Mouse (Mus musculus) liver, embryonic 11.5 days (tissue): ENCODE measurements at regions not wholly inside any gene's neighbourhood (a gene's known extent, or its start where the extent isn't known, plus 50 kb on each side); places are given as distances from the start of the nearest gene placed in this dataset.

Source experiments
- ATAC-seq: fragments of 200-750 bp; cut with Nextera tagmentation; replicated peaks from 2 replicates; pipeline ENCODE4 v1.8.0; 2017; ENCODE audit warnings: moderate number of reproducible peaks, mild to moderate bottlenecking, moderate TSS enrichment, moderate library complexity; ENCODE audit not compliant: low FRiP score
- DNase-seq: peaks from one replicate; pipeline ENCODE4 v3.0.0-alpha.2; 2017; ENCODE audit warnings: low spot score
- H3K27ac ChIP-seq: fragments of 300-500 bp; sonication (generic); 2 replicates; pipeline ENCODE4 v1.5.1; 2014; ENCODE audit warnings: mild to moderate bottlenecking, low read depth, low read length, control low read depth
- H3K27me3 ChIP-seq: fragments of 300-500 bp; sonication (generic); replicated peaks from 2 replicates; pipeline ENCODE4 v1.6.1; 2014; ENCODE audit warnings: low read length, mixed read lengths; ENCODE audit not compliant: control insufficient read depth, insufficient read depth
- H3K36me3 ChIP-seq: fragments of 300-500 bp; sonication (generic); 2 replicates; pipeline ENCODE4 v1.6.1; 2014; ENCODE audit warnings: mild to moderate bottlenecking, low read length, moderate library complexity, mixed read lengths; ENCODE audit not compliant: control insufficient read depth, insufficient read depth
- H3K4me1 ChIP-seq: fragments of 300-500 bp; sonication (generic); replicated peaks from 2 replicates; pipeline ENCODE4 v1.6.1; 2014; ENCODE audit warnings: low read length, mixed read lengths; ENCODE audit not compliant: control insufficient read depth, insufficient read depth
- H3K4me2 ChIP-seq: fragments of 300-500 bp; sonication (generic); 2 replicates; pipeline ENCODE4 v1.6.1; 2014; ENCODE audit warnings: mild to moderate bottlenecking, control low read depth, moderate library complexity
- H3K4me3 ChIP-seq: fragments of 300-500 bp; sonication (generic); 2 replicates; pipeline ENCODE4 v1.5.1; 2014; ENCODE audit warnings: low read depth, low read length, control low read depth
- H3K9ac ChIP-seq: fragments of 300-500 bp; sonication (generic); 2 replicates; pipeline ENCODE4 v1.6.1; 2014; ENCODE audit warnings: low read depth, low read length, control low read depth
- H3K9me3 ChIP-seq: fragments of 300-500 bp; sonication (generic); 2 replicates; pipeline ENCODE4 v1.6.1; 2016; ENCODE audit warnings: low read length, inconsistent platforms, mixed read lengths; ENCODE audit not compliant: control insufficient read depth
- WGBS: fragments of 180-500 bp; shearing (Covaris S2); extraction: QIAGEN DNeasy Blood & Tissue Kit; methylation state at CpG from one replicate; pipeline ENCODE4 v1.1.7; 2014; 5-methylcytosine and 5-hydroxymethylcytosine counted together

DNA sequence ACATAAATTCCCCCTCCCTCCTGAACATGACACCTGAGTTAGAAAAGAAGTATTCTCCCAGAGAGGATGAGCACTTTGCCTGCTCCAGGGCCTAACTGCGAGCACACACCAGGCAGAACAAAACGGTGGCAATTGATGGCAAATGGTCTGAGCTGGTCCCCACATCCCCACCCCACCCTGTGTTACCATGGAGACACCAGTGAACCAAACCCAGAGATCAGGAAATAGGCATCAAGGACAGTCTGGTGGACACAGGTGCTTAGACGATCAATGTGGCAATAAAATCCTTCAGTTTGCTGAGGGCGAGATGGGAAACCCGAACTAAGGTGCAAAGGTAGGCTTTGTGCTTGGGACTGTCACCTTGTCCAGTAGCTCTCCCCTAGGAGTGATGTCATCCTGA is 74.0 kb downstream of the Sox9 start:
- WGBS: 82% methylated on average over 5 of the region's 5 CpGs
- DNase-seq (no peak), ATAC-seq (no peak)
- Histone ChIP-seq H3K27ac (no peak overlapping the region), H3K27me3 (no peaks in the 10 kb centered on the region), H3K9ac (no peak overlapping the region), H3K4me3 (no peak overlapping the region), H3K4me2 (no peak overlapping the region), H3K36me3 (no peaks in the 10 kb centered on the region), H3K4me1 (no peaks in the 10 kb centered on the region), H3K9me3 (no peaks in the 10 kb centered on the region)

DNA sequence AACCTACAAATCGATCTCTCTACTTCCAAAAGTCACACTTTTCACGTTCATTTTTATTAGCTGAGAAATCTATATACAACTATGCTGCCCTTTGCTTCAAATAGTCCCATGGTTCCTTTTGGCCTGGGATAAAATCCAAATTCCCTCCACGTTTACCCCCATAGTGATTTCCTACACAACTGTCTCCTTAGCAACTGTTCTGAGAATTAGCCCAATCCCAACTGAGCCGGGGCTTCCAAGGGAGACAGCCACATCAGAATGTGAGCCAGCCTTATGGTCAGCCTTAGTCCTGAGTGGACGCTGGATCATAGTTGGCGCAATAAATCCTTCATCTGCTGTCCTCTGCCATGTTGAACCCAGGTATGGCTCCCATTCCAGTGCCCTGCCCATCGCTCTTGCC is 77.3 kb downstream of the Sox9 start:
- WGBS: 84% methylated on average over 7 of the region's 7 CpGs
- Histone ChIP-seq H3K27ac (no peak overlapping the region), H3K4me1 (no peaks in the 10 kb centered on the region), H3K27me3 (no peaks in the 10 kb centered on the region), H3K9me3 (no peaks in the 10 kb centered on the region), H3K9ac (no peak overlapping the region), H3K4me2 (no peak overlapping the region), H3K4me3 (no peak overlapping the region), H3K36me3 (no peaks in the 10 kb centered on the region)
- DNase-seq (no peak), ATAC-seq (no peak)

DNA sequence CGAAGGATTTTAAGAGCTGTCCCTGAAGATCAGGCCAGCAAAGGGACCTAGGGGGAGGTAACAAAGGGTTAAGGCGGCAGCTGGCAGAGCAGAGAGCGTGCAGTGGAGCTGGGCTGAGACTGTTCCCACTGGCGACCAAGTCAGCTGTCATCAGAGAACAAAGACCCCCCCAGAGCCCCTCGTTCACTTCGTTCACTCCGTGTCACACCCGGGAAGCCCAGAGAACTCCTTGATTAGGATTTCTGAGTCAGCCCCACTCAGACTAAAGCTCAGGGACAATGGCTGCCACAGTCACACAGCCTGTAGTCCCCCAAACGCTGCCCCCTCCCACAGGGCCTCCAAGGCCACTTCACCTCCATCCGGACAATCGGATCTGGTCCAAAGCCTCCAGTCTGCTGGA is 78.8 kb downstream of the Sox9 start:
- DNase-seq (no peak), ATAC-seq (no peak)
- Histone ChIP-seq H3K4me3 (no peak overlapping the region), H3K9me3 (no peaks in the 10 kb centered on the region), H3K4me1 (no peaks in the 10 kb centered on the region), H3K27ac (no peak overlapping the region), H3K27me3 (no peaks in the 10 kb centered on the region), H3K4me2 (no peak overlapping the region), H3K36me3 (no peaks in the 10 kb centered on the region), H3K9ac (no peak overlapping the region)
- WGBS: 50% methylated on average over 11 of the region's 11 CpGs

DNA sequence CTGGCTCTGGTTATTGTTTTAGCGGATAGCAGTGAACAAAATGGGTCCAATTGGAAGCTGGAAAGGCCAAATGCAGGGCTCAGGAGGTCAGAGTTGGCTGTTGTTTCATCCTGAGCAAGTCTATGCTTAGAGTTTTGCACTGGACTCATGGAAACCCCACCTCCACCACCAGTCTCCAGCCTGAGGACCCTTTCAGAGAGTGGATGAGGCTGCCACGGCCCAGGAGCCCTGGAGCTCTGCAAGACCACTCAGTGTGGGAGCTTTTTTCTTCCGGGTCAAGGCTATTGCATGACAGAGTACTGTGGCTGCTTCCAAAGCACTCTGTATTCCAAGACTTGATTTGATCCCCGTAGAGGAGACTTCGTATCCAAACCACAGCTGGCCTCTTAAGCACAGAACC is 79.2 kb downstream of the Sox9 start:
- no peak overlapping the region for H3K27ac ChIP-seq
- H3K9ac ChIP-seq: no peak overlapping the region
- H3K27me3 ChIP-seq: no peaks in the 10 kb centered on the region
- ATAC-seq: no peak
- H3K4me2 ChIP-seq: no peak overlapping the region
- no peaks in the 10 kb centered on the region for H3K9me3 ChIP-seq
- H3K4me3 ChIP-seq: no peak overlapping the region
- no peaks in the 10 kb centered on the region for H3K36me3 ChIP-seq
- no peak for DNase-seq
- H3K4me1 ChIP-seq: no peaks in the 10 kb centered on the region
- WGBS: 81% methylated on average over 5 of the region's 5 CpGs

DNA sequence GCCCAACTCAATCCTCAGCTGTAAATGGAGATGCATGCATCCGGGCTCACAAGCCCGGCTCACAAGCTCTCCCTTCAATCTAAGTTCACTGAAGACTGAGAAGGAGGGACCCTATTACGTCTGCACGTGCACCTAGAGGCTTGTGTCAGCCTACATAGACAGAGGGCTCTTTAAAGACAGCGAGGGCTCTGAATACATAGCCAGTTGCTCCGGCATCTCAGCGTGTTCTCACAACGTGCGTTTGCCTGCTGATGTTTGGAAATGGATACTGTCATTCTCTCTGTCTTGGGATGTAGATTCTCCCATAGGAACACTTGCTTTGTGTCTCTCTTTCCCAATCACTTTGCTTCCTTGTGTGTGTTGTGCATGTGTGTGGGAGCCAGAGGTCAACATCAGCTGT is 83.8 kb downstream of the Sox9 start:
- H3K27me3 ChIP-seq: peaks cover 6% of the 10 kb centered on the region
- ATAC-seq: no peak
- no peak overlapping the region for H3K4me2 ChIP-seq
- H3K9me3 ChIP-seq: no peaks in the 10 kb centered on the region
- H3K36me3 ChIP-seq: no peaks in the 10 kb centered on the region
- DNase-seq: no peak
- H3K27ac ChIP-seq: no peak overlapping the region
- no peaks in the 10 kb centered on the region for H3K4me1 ChIP-seq
- no peak overlapping the region for H3K9ac ChIP-seq
- WGBS: 78% methylated on average over 9 of the region's 9 CpGs
- H3K4me3 ChIP-seq: no peak overlapping the region

DNA sequence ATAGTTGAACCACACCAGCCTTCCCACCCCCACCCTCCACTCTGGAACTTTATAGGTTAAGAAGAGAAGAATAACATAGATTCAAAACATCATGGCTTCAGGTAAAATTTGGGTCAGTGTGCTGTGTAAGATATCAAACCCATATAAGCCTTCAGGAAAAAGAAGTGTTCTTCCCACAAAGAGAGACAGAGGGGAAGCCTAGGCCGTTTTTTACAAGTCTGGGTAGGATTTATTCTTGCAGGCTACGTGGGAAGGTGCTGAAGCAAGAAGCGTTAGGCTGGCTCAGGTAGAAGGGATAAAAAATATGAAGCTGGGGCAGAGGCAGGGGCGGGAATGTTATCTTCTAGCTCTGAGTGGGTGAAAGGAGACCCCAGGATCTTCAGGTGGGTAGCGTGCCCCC is 87.5 kb downstream of the Sox9 start:
- H3K4me2 ChIP-seq: no peak overlapping the region
- H3K9me3 ChIP-seq: no peaks in the 10 kb centered on the region
- no peak for DNase-seq
- H3K9ac ChIP-seq: no peak overlapping the region
- H3K4me3 ChIP-seq: no peak overlapping the region
- no peak overlapping the region for H3K27ac ChIP-seq
- H3K27me3 ChIP-seq: peaks cover 10% of the 10 kb centered on the region
- no peak for ATAC-seq
- no peaks in the 10 kb centered on the region for H3K4me1 ChIP-seq
- 39% methylated on average over 5 of the region's 5 CpGs for WGBS
- H3K36me3 ChIP-seq: no peaks in the 10 kb centered on the region

DNA sequence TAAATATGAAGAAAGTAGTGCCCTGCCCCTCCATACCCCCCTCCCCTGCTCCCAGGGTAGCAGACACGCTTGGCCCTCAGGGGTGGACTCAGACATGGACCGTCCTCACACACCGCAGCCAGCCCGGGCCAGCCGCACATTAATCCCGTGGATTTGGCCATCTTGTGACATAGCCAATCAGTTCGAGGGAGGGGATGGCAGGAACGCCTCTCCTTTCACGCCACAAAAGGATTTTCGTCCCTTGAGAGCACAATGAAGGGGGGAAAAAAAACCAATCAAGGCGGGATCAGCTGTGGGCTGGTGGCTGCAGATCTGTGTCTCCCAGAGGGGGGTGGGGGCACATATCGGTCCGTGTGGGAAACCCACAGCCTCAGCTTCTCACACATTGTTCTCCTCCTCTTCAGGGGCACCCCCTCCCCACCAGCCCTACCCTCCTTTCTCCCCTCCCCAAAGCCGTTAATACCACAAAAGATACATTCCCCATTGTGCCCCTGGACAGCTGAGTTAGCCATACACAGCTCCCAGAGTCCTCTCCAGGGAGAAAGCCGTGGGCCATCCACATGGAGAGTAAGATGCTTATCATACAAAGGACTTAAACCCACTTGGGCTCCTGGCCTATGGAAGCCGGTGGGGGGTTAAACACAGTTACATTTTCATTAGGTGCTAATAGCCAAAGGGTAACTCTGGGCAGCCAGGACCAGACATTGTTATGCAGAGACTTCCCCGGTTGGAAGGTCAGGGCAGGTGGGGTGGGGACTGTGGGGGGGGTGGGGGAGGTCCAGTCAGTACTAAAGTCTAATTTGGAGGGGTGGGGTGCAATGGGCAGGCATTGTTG is 88.4 kb downstream of the Sox9 start:
- no peak overlapping the region for H3K4me3 ChIP-seq

DNA sequence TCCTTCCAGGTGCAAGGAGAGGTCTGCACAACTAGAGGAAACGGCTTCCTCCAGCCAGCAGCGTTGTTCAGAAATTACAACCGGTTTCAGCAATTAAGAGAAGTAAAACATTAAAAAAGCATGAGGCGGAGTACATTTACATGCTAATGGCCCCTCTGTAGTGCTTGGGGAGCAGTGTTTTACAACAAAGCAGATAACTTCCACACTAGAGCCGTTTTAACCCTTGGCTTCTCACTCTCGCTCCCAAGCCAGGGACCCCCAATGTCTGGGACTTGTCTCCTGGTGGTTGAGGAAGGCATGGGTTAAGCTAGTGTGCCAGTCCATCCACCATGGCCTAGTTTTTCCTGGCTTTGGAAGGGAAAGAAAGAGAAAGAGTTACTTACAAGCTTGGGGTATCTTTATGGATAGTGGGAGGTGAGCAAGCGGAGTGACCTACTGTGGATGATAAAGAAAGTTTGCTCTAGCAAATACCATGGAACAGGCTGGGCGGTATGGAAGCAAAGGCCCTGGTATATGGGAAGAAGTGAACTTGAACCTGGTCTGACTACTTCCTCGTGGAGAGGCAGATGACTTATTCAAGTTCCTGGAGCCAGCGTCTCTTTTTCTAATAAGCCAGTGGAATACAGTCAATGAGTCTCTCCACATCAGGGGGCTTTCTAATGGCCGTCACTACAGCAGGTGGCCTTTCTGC is 90.8 kb downstream of the Sox9 start:
- Histone ChIP-seq H3K4me1 (no peaks in the 10 kb centered on the region), H3K9me3 (no peaks in the 10 kb centered on the region), H3K9ac (no peak overlapping the region), H3K4me3 (no peak overlapping the region), H3K36me3 (no peaks in the 10 kb centered on the region), H3K4me2 (no peak overlapping the region), H3K27ac (no peak overlapping the region), H3K27me3 (peaks cover 10% of the 10 kb centered on the region)
- 57% methylated on average over 11 of the region's 11 CpGs for WGBS
- ATAC-seq (no peak), DNase-seq (no peak)

More for the DNA sequence above, 88.4 kb downstream of the Sox9 start:
- no peak for DNase-seq
- Histone ChIP-seq H3K9me3 (no peaks in the 10 kb centered on the region), H3K27ac (no peak overlapping the region), H3K4me1 (no peaks in the 10 kb centered on the region), H3K36me3 (no peaks in the 10 kb centered on the region), H3K4me2 (peak overlapping the region; percentile 30; the same call in 1 of the 2 replicates), H3K9ac (no peak overlapping the region), H3K27me3 (peaks cover 10% of the 10 kb centered on the region)
- 8% methylated on average over 17 of the region's 17 CpGs for WGBS
- no peak for ATAC-seq

DNA sequence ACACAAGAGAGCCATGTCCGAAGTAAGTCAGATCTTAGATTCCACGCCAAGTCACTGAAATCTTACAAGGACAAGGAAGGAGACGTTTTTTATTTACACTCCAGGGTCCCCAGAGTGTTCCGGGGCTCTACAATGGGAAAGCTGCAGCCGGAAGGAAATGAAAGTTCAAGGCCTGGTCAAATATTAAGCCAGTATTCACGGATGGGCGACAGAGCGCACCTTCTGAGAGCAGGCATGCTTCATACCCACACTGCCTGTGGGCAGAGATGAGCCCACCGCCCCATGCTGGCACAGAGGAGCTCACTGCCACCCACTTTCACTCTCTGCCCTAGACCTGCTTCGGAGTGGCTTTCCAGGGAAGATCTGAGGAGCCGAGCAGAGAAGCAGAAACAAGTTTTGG is 92.2 kb downstream of the Sox9 start:
- Histone ChIP-seq H3K4me2 (no peak overlapping the region), H3K36me3 (no peaks in the 10 kb centered on the region), H3K27ac (no peak overlapping the region), H3K9me3 (no peaks in the 10 kb centered on the region), H3K4me1 (no peaks in the 10 kb centered on the region), H3K27me3 (peaks cover 10% of the 10 kb centered on the region), H3K9ac (no peak overlapping the region), H3K4me3 (no peak overlapping the region)
- ATAC-seq: no peak
- 86% methylated on average over 11 of the region's 11 CpGs for WGBS
- DNase-seq: no peak
